Mouse (Mus musculus) small intestine, adult 2 months (tissue): ENCODE results near the gene Slc4a3. TPM values are rescaled to one million over a fixed set of nuclear protein-coding genes. Genes with fewer than 3 reads are reported as not detected.

Experiments used
- H3K27ac ChIP-seq: fragments of 200-500 bp; 2 replicates; pipeline ENCODE4 v1.5.1; 2012; ENCODE audit warnings: low read depth, low read length, control low read depth, inconsistent platforms; ENCODE audit not compliant: insufficient read depth
- H3K27me3 ChIP-seq: fragments of 200-500 bp; 2 replicates; pipeline ENCODE4 v1.6.1; 2012; ENCODE audit warnings: mild to moderate bottlenecking, moderate library complexity, low read length, inconsistent platforms; ENCODE audit not compliant: control insufficient read depth, insufficient read depth
- H3K36me3 ChIP-seq: fragments of 200-500 bp; 2 replicates; pipeline ENCODE4 v1.6.1; 2012; ENCODE audit warnings: mild to moderate bottlenecking, low read length, control low read depth, inconsistent platforms; ENCODE audit not compliant: control insufficient read depth, insufficient read depth
- H3K4me1 ChIP-seq: fragments of 200-500 bp; 2 replicates; pipeline ENCODE4 v1.6.1; 2012; ENCODE audit warnings: low read length, inconsistent platforms, mixed read lengths; ENCODE audit not compliant: control insufficient read depth, insufficient read depth, insufficient read length
- H3K4me3 ChIP-seq: fragments of 200-500 bp; 2 replicates; pipeline ENCODE4 v1.5.1; 2012; ENCODE audit warnings: low read depth, mild to moderate bottlenecking, control low read depth, inconsistent platforms, low read length, moderate library complexity
- CTCF ChIP-seq: fragments of 200-500 bp; IDR thresholded peaks from 2 replicates; pipeline ENCODE4 v1.5.1; 2012; ENCODE audit warnings: low read depth, mild to moderate bottlenecking, control low read depth, inconsistent platforms, low read length, moderate library complexity, mixed read lengths; ENCODE audit not compliant: insufficient replicate concordance, insufficient read length; ENCODE audit errors: extremely low read depth
- POLR2A ChIP-seq: fragments of 200-500 bp; IDR thresholded peaks from 2 replicates; pipeline ENCODE4 v1.6.1; 2012; ENCODE audit warnings: low read depth, mild to moderate bottlenecking, control low read depth, inconsistent platforms, low read length, moderate library complexity
- WGBS: fragments of 180-500 bp; shearing (Covaris S2); methylation state at CpG from one replicate; pipeline ENCODE4 v1.1.7; 2018; 5-methylcytosine and 5-hydroxymethylcytosine counted together
- polyA plus RNA-seq: library from polyadenylated mRNA; depleted of rRNA; stranded (reverse); fragments of >200 nt; gene quantifications from 2 replicates; pipeline ENCODE4 v1.2.3, GENCODE M21; 2012

Slc4a3 gene
- polyA plus RNA-seq, 1 experiment, result 4.5 TPM

DNA sequence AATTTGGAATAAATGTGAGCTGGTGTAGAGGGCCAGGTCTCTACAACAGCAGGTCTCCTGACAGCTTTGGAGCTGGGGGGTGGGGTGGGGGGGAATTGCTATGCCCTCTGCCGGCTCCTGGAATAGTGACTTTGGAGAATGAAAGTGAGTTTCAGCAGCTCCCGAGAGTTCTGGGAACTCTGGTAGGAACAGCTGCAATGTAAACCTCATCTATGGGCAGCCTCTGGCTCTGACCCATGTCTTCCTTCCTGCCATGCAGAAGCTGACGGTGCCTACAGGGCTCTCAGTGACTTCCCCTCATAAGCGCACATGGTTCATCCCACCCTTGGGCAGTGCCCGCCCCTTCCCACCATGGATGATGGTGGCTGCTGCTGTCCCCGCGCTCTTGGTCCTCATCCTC lies 9.6 kb downstream of the Slc4a3 start:
- Histone ChIP-seq H3K36me3 (no peaks in the 10 kb centered on the region), H3K4me1 (no peaks in the 10 kb centered on the region), H3K27ac (no peak overlapping the region), H3K4me3 (no peak overlapping the region), H3K27me3 (no peaks in the 10 kb centered on the region)
- 83% methylated on average over 7 of the region's 7 CpGs for WGBS
- no peak for TF ChIP-seq CTCF
- no peak for TF ChIP-seq POLR2A

DNA sequence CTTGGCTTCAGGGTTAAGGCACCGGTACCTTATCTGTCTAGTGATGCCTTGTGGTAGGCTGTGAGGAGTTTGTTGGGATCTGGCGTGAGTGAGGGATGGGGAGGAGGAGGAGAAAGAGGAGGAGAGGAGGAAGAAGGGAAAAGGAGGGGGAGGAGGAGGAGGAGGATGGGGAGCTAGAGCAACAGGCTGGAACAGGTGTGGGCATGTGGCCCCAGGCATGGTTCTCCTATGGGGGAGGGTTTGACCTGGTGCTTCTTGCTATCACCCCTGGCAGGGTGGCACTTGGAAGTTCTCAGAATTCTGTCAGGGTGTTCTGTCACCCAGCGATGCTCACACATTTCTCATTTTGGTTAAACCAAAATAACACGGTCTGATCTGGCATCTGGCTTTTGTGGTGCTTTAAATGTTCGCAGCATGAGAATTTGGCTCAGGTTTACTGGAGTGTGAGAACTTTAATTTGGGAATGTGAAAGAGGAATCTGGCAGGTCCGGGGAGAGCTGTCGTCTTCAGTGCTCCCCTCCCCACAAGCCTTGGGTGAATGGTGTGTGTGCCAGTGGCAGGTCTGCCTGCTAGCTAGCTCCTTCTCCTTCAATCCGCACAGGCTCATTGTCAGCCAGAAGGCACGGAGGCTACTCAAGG lies 10.2 kb downstream of the Slc4a3 start:
- Histone ChIP-seq H3K36me3 (no peaks in the 10 kb centered on the region), H3K27ac (no peak overlapping the region), H3K4me3 (no peak overlapping the region), H3K27me3 (no peaks in the 10 kb centered on the region), H3K4me1 (no peaks in the 10 kb centered on the region)
- TF ChIP-seq POLR2A (no peak), CTCF (no peak)
- WGBS, result 85% methylated on average over 9 of the region's 9 CpGs

DNA sequence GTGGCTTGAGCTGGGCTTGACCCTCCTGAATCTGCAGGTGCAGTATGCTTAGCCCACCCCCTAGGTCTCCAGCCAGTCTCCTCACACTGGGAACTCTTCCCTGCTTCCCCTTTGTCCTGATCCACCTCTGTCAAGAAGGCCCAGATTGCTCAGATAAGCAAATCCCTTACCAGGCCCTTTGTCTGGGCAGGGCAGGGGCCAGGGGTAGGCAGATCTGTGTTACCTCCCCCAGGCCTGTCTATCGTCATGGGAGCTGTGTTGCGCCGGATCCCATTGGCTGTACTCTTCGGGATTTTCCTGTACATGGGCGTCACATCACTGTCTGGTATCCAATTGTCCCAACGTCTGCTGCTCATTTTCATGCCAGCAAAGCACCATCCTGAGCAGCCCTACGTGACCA lies 11.0 kb downstream of the Slc4a3 start:
- TF ChIP-seq CTCF, result no peak
- no peak for TF ChIP-seq POLR2A
- WGBS, result 86% methylated on average over 7 of the region's 7 CpGs
- Histone ChIP-seq H3K4me3 (no peak overlapping the region), H3K36me3 (no peaks in the 10 kb centered on the region), H3K4me1 (no peaks in the 10 kb centered on the region), H3K27ac (no peak overlapping the region), H3K27me3 (no peaks in the 10 kb centered on the region)

DNA sequence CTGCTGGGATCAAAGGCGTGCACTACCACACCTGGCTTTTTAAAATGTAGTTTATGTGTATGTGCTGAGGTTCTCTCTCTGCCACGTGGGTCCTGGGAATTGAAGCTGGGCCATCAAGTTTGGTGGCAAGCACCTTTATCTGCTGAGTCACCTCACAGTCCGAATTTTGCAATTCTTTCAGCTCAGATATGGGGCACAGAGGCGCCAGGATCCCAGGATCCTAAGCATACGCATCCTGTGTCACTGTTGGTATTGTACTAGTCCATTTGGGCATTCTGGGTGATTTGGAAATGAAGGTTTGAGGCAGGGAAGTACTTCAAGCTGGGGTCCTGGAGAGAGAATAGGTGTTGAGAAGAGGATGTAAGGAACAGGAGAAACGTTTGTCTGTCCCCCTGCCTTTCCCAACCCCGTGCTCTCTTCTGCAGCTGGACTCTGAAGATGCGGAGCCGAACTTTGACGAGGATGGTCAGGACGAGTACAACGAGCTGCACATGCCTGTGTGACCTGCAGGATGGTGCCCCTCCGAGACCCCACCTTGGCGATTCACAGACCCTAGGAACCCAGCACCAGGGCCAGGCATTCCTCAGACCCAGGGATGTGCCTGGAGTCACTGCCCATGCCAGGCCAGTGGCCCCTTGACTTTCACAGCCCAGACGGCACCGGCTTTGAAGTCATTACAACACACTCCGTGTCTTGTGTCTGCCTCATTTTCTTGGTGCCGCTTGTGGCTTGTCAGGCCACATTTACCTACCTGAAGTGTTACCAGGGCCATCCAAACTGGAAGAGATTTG lies 12.5 kb downstream of the Slc4a3 start:
- Histone ChIP-seq H3K36me3 (no peaks in the 10 kb centered on the region), H3K27ac (no peak overlapping the region), H3K27me3 (no peaks in the 10 kb centered on the region), H3K4me3 (no peak overlapping the region), H3K4me1 (no peaks in the 10 kb centered on the region)
- TF ChIP-seq CTCF (no peak), POLR2A (no peak)
- 78% methylated on average over 18 of the region's 18 CpGs for WGBS

DNA sequence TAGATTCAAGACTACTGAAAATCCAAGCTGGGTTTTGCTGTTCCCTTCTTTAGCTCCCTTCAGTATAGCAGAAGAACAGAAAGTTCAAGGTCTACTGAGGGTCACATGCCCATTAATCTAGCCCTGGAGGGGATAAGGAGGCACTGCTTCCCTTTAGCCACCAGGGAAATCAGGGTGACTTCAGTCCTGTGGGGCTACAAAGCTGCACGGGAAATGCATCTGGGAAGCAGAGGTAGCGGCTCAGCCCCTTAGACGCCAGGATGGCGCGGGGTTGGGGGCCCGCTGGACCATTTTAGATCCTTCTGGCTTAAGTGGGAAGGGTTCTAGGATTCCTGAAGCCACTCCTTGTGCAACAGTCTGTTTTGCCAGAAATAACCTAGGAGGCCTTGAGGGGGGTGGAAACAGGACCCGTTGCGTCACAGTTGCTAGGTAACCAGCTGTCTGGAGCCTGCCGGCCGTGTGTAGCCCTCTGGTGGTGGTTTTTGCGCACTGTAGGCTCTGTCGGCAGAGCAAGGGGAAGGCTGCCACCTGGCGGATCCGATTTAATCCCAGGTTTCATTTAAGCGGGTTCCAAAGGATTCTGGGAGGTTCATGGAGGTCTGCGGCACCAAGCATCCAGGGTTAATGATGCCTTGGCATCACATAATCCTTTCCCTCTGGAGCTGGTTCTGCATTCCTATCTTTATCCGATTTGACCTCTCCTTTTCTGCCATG lies 13.3 kb downstream of the Slc4a3 start:
- 11% methylated on average over 17 of the region's 17 CpGs for WGBS

DNA sequence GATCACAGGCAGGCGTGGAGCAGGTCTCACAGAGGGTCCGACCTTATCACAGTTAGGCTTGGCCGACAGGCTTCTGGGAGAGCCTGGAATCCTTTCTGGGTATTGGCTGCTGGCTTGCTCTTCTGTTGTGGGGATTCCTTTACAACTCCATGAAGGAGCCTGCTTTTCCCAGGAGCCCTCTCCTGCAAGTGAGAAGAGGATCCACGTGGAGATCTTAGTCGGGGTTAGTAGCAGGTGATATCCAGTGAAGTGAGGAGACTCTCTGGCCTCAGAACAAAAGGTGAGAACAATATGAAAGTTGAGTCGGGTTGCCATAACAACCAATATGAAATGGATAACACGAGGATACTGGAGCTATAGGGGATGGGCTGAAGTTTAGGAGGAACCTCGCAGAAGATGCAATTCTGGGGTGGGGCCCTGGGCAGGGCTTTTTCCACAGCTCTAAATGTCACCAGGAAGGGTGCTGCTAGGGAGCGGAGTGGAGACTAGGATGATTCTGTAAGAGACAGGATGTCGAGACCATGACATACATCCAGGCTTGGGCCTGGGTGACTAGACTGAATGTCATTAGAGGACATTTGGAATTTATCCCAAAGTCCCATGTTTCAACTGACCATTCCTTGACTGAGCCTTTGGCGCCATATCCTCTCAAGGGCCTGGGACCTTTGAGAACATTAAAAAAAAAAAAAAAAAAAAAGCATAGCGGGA lies 14.3 kb downstream of the Slc4a3 start:
- 66% methylated on average over 12 of the region's 12 CpGs for WGBS
- Histone ChIP-seq H3K4me1 (no peaks in the 10 kb centered on the region), H3K27me3 (no peaks in the 10 kb centered on the region), H3K36me3 (no peaks in the 10 kb centered on the region), H3K27ac (no peak overlapping the region), H3K4me3 (no peak overlapping the region)
- no peak for TF ChIP-seq CTCF
- no peak for TF ChIP-seq POLR2A

More for the DNA sequence above, 13.3 kb downstream of the Slc4a3 start:
- no peaks in the 10 kb centered on the region for H3K36me3 ChIP-seq
- TF ChIP-seq POLR2A, result no peak
- peak; percentile 99 for TF ChIP-seq CTCF
- H3K4me1 ChIP-seq, result no peaks in the 10 kb centered on the region
- H3K4me3 ChIP-seq, result no peak overlapping the region
- H3K27ac ChIP-seq, result no peak overlapping the region
- no peaks in the 10 kb centered on the region for H3K27me3 ChIP-seq
